Mouse (Mus musculus) heart, postnatal 25 days (tissue): ENCODE measurements around the gene Cd68. TPM values are rescaled to one million over a fixed set of nuclear protein-coding genes. Genes with fewer than 3 reads are reported as not detected.
A peak's percentile ranks its signal among the peaks of the same experiment; 100 is the strongest.
"Not testable (repeated sequence)": the region's sequence is repeated elsewhere in the genome, so short reads cannot be mapped to it uniquely, and the experiment has no call there.

Experiments
- DNase-seq: peaks from one replicate; pipeline ENCODE4 v3.0.0; 2022; ENCODE audit warnings: low spot score
- intact Hi-C: fragments of 180-260 bp; cut with DNase I; formaldehyde crosslinking; loops from one replicate; pipeline ENCODE4 v1.15.1; 2025
- microRNA-seq: library from miRNA; unstranded; fragments of <30 nt; microRNA quantifications from one replicate; pipeline ENCODE4 v1.2.0, GENCODE M21; 2022
- total RNA-seq, 2 experiments: library from RNA; stranded (reverse); gene quantifications; 2 replicates each; pipeline ENCODE4 v1.2.3; 2021

Cd68 gene
- total RNA-seq, 2 experiments from 2014 or later: 7.1 to 7.7 TPM

DNA sequence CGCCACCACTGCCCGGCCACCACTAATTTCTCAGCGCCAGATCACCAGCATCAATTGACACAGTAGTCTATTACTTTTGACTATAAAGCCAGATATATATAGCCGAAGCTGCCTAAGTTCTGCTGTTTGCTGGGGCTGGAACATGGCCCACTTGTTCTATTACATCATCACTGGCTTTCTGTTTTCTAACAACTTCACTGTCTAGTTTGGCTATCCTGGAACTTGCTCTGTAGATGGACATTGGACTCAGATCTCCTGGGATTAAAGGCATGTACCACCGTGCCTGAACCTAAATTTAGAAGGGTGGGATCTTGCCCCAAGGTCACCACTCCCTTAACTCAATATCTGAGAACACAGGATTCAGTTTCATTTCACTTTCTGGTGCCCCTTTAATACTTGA lies 20.1 kb downstream of the Cd68 start:
- intact Hi-C loops: no loop called here
- DNase-seq: no peak

DNA sequence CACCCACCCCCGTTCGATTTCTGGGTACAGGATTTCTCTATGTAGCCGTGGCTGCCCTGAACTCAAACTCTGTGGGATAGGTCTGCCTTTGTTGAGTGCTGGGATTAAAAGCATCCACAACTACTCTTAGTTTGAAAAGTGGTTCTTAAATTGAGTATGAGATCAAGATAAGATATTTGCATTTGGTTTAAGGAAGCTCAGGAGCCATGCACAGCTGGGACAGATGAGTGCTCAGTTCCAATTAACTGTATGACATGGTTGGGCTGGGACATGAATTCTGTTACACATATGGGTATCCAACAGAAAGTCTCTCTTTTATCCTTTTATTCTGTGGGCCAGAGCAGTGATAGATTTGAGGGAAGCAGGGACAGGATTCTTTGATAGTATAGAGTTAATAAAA lies 30.5 kb downstream of the Cd68 start:
- intact Hi-C loops: no loop called here
- no peak for DNase-seq

GRCm38 (mm10) chr11:69633128-69633866 lies 32.7 kb downstream of the Cd68 start:
- peak; percentile 58 for DNase-seq
- intact Hi-C loops: no loop called here

GRCm38 (mm10) chr11:69632284-69633089 lies 33.5 kb downstream of the Cd68 start, which contains the start of gene Fxr2:
Fxr2 (plus strand) TSS chr11:69632990.
- intact Hi-C loops: no loop called here
- peak; percentile 100 for DNase-seq

DNA sequence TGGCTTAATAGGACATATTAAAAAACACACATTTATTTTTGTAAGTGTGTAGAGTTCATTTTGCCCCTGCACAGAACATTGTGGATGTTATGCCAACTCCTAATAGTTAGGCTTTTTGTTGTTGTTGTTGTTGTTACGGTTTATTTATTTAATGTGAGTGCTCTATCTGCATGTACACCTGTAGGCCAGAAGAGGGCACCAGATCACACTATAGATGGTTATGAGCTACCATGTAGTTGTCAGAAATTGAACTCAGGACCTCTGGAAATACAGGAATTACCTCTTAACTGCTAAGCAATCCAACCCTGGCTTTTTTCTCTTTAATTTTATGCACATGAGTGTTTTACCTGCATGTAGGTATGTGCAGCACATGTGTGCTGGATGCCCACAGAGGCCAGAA lies 36.2 kb downstream of the Cd68 start:
- intact Hi-C loops: loop anchor here (1.0 kb wide), 1 partner anchor 27 kb away; no protein-coding TSS in a partner anchor

GRCm38 (mm10) chr11:69628286-69628685 lies 37.7 kb downstream of the Cd68 start:
- intact Hi-C loops: no loop called here
- DNase-seq: no peak

More for the DNA sequence above, 36.2 kb downstream of the Cd68 start:
- DNase-seq: no peak

- DNase-seq, intact Hi-C loops: not testable (repeated sequence)
Measured at GRCm38 (mm10) chr11:69624339-69624738, 41.6 kb downstream of the Cd68 start.

DNA sequence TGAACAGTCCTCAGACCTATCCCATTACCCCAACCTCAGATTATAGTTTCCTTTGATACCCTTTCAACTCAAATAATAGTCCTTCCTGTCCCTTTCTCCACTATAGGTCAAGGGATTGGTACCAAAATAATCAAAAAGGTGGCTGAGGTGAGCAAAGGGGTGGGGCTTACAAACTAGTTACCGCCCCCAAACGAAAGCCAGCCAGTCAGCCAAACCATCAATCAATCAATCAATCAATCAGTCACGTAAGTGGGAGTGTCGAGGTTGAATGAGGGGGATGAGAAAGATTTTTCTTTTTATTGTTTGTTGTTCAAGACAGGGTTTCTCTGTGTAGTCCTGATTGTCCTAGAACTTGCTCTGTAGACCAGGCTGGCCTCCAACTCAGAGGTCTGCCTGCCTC lies 42.9 kb downstream of the Cd68 start:
- intact Hi-C loops: no loop called here
- no peak for DNase-seq

- no peak for DNase-seq
- intact Hi-C loops: no loop called here
Measured at GRCm38 (mm10) chr11:69622406-69622805, 43.5 kb downstream of the Cd68 start.

GRCm38 (mm10) chr11:69621571-69622268 lies 44.2 kb downstream of the Cd68 start, which contains the start of gene Sat2:
Sat2 (plus strand) TSS chr11:69622024.
- peak; percentile 34 for DNase-seq
- intact Hi-C loops: no loop called here

DNA sequence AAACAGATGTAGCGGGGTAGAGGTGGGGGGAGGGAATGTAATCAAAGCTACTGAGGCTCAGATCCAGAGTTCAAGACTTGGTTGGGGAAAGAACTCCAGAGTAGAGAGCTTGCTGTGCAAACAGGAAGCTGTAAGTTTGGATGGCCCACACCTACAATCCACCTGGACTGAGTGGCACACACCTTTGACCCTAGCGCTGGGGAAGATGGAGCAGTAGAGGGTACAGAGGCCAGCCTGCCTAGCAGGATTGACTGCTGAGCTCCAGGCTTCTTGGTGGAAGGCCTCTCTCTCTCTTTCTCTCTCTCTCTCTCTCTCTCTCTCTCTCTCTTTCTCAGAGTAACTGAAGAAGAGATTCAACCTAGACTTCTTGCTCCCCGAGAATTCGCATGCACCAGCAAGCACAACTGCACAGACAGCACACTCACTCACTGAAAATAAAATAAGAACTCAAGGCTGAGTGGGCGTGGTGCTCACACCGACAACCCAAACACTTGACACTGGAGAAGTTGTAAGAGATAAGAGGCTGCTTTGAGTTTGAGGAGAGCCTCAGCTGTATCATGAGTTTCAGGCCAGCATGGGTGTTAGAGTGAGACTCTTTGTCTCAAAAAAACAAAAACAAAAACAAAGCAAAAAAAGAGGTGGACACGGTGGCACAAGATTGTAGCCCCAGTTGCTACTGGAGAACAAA lies 45.4 kb downstream of the Cd68 start:
- intact Hi-C loops: no loop called here
- no peak for DNase-seq

- DNase-seq: no peak
- intact Hi-C loops: loop anchor here (10.0 kb wide), 1 partner anchor 353 kb away; no protein-coding TSS in a partner anchor
Measured at GRCm38 (mm10) chr11:69617805-69618204, 48.1 kb downstream of the Cd68 start, which contains the start of gene Shbg. Shbg (minus strand) TSS chr11:69617905.

- intact Hi-C loops: loop anchor here (10.0 kb wide), 1 partner anchor 352 kb away; no protein-coding TSS in a partner anchor
- no peak for DNase-seq
Measured at GRCm38 (mm10) chr11:69616781-69617180, 49.2 kb downstream of the Cd68 start.

GRCm38 (mm10) chr11:69614257-69614588 lies 51.7 kb downstream of the Cd68 start:
- intact Hi-C loops: loop anchor here (1.0 to 10.0 kb wide), 2 partner anchors 35 to 349 kb away; no protein-coding TSS in a partner anchor
- DNase-seq: not testable (repeated sequence)

Small RNAs within 50 kb of the gene (microRNA-seq; reads per million reads assigned to microRNA genes)
- 6.9 reads per million, percentile 19 among the genes with 10 or more reads in this experiment for gene Mir1934
- not detected for gene Mir467f

Other genes with a start within 250 kb of the Cd68 start
- under 1 TPM; 0.17 to 0.39 TPM for gene Dnah2, start 117.0 kb downstream of the Cd68 start, total RNA-seq
- 10 to 100 TPM; 64.1 to 71.6 TPM for gene Efnb3, start 105.9 kb downstream of the Cd68 start, total RNA-seq
- gene Wrap53, start 85.9 kb downstream of the Cd68 start, total RNA-seq: 1 to 10 TPM; 4.6 to 6.1 TPM
- gene Trp53, start 85.8 kb downstream of the Cd68 start, total RNA-seq: 10 to 100 TPM; 16.9 to 17.9 TPM
- gene Atp1b2, start 60.2 kb downstream of the Cd68 start, total RNA-seq: 10 to 100 TPM; 18.0 to 25.8 TPM
- not detected for gene Shbg, start 48.2 kb downstream of the Cd68 start, total RNA-seq
- 1 to 10 TPM; 2.3 to 2.5 TPM for gene Sat2, start 44.1 kb downstream of the Cd68 start, total RNA-seq
- 10 to 100 TPM; 81.8 to 84.9 TPM for gene Fxr2, start 33.2 kb downstream of the Cd68 start, total RNA-seq
- gene Sox15, start 10.8 kb downstream of the Cd68 start, total RNA-seq: not detected
- 10 to 100 TPM; 15.2 to 16.5 TPM for gene Mpdu1, start 3.5 kb downstream of the Cd68 start, total RNA-seq
- 100 to 1,000 TPM; 201 to 206 TPM for gene Eif4a1, start 6.3 kb upstream of the Cd68 start, total RNA-seq
- 10 to 100 TPM; 31.7 to 33.5 TPM for gene Senp3, start 15.9 kb upstream of the Cd68 start, total RNA-seq
- 1 to 10 TPM; 1.6 to 2.1 TPM for gene Tnfsf13, start 19.6 kb upstream of the Cd68 start, total RNA-seq
- 10 to 100 TPM; 14.5 to 16.4 TPM for gene Tnfsf12, start 29.7 kb upstream of the Cd68 start, total RNA-seq
- gene Tnfsfm13, start 29.9 kb upstream of the Cd68 start, total RNA-seq: 1 to 10 TPM; 3.2 to 4.5 TPM
- gene Polr2a, start 92.5 kb upstream of the Cd68 start, total RNA-seq: 10 to 100 TPM; 28.6 to 30.4 TPM
- not detected for gene Slc35g3, start 95.8 kb upstream of the Cd68 start, total RNA-seq
- 10 to 100 TPM; 33.3 to 39.6 TPM for gene Zbtb4, start 99.8 kb upstream of the Cd68 start, total RNA-seq
- 1 to 10 TPM; 4.8 to 5.0 TPM for gene Chrnb1, start 129.8 kb upstream of the Cd68 start, total RNA-seq
- gene Fgf11, start 135.7 kb upstream of the Cd68 start, total RNA-seq: 1 to 10 TPM; 2.2 to 2.4 TPM
- gene Tmem102, start 139.5 kb upstream of the Cd68 start, total RNA-seq: under 1 TPM; 0.26 to 0.45 TPM
- not detected for gene Gm39566, start 149.1 kb upstream of the Cd68 start, total RNA-seq
- gene Spem2, start 152.3 kb upstream of the Cd68 start, total RNA-seq: not detected
- not detected for gene Spem1, start 156.0 kb upstream of the Cd68 start, total RNA-seq
- gene Nlgn2, start 171.6 kb upstream of the Cd68 start, total RNA-seq: 1 to 10 TPM; 4.4 to 5.4 TPM
- 100 to 1,000 TPM; 186 to 199 TPM for gene Tmem256, start 172.4 kb upstream of the Cd68 start, total RNA-seq
- gene Plscr3, start 180.2 kb upstream of the Cd68 start, total RNA-seq: 10 to 100 TPM; 24.4 to 24.9 TPM
- gene Tnk1, start 192.6 kb upstream of the Cd68 start, total RNA-seq: under 1 TPM in 1 of 2 experiments, not detected in 1; 0.14 TPM
- gene Tmem95, start 211.9 kb upstream of the Cd68 start, total RNA-seq: not detected
- 1 to 10 TPM; 2.5 to 3.5 TPM for gene Kctd11, start 215.3 kb upstream of the Cd68 start, total RNA-seq
- 1 to 10 TPM in 1 of 2 experiments, under 1 TPM in 1; 0.88 to 1.1 TPM for gene Acap1, start 229.4 kb upstream of the Cd68 start, total RNA-seq
- gene 2810408A11Rik, start 234.8 kb upstream of the Cd68 start, total RNA-seq: under 1 TPM; 0.17 to 0.23 TPM
- 10 to 100 TPM; 44.9 to 46.0 TPM for gene Neurl4, start 234.9 kb upstream of the Cd68 start, total RNA-seq
- gene Gps2, start 247.7 kb upstream of the Cd68 start, total RNA-seq: 10 to 100 TPM; 24.1 to 26.7 TPM